In the genomic region with DNA sequence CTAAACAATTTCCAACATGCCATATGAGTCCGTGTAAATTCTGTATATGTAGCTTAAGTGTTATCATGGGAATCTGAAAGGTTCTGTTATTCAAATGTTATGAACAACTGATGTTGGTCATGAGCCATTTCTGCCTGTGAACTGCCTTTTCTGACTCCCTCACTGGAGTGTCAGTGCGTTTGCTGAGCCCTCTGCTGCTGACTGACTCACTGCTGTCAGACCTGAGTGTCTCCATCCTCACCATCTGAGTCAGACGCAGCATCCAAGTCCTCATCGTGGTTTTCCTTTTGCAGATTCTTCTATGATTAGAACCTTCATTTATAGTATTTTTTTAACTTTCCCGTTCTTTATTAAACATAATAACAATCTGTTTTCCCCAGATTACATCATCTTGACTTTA, we compare ENCODE assay signal across 10 mouse cellular contexts.
"Had no signal": no experiment of that assay in that cellular context is flagged by ENCODE, and none has a peak within 500 bp of the region (broad histone marks: within the 10 kb centered on the region; RNA-seq: fewer than 3 reads in every experiment).

No protein-coding gene starts in this region.

- DNase-seq: kidney, postnatal 10 days; kidney, postnatal 36 days; layer of hippocampus, postnatal 36 days; liver, postnatal 0 days; lung, embryonic 14.5 days; right cerebral cortex, postnatal 25 days; thymus, adult 18-20 months; thymus, postnatal 36 days had no signal

- ATAC-seq: liver, postnatal 0 days; lung, postnatal 0 days; midbrain, embryonic 15.5 days had no signal
